Mouse (Mus musculus) megakaryocyte, embryonic 14.5 days (primary cell): Measurements from ENCODE around the gene D13Ertd608e.
"Not testable (repeated sequence)": the region's sequence is repeated elsewhere in the genome, so short reads cannot be mapped to it uniquely, and the experiment has no call there.

Source experiments
- FLI1 ChIP-seq: IDR thresholded peaks from 2 replicates; pipeline ENCODE4 v1.6.1; 2012; ENCODE audit warnings: low read length, inconsistent platforms, mixed read lengths
- GATA1 ChIP-seq: IDR thresholded peaks from 3 replicates; pipeline ENCODE4 v1.6.1; 2012; ENCODE audit warnings: mixed read lengths, low read length, inconsistent platforms, borderline replicate concordance

DNA sequence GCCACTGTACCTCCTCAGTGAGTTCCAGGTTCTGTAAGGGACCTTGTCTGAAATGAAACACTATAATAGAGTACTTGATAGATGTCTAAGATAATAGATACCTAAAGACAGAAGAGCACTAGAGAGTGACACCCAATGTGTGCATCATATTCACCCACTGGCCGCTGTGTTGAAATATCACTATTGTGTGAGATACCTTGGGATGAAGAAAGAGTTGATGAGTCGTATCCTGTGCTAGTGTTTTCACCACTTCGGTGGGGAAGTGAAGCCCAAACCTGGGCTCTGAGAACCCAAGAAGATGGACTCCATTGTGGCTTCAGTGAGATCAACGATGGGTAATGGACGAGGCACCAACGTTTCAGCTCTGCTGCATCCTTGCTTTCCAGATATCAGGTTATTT is 26.6 kb downstream of the D13Ertd608e start:
- TF ChIP-seq GATA1, FLI1: not testable (repeated sequence)
